9 mouse cellular contexts compared by ENCODE assay signal in genomic region chr1:39194959-39195358, GRCm38 (mm10). TPM values are rescaled to one million over a fixed set of nuclear protein-coding genes. Genes with fewer than 3 reads are reported as not detected.
DNase-seq lines count a peak whose midpoint lies in the region; ATAC-seq and TF ChIP-seq lines count a peak whose summit lies in the region.
"Had no signal": no experiment of that assay in that cellular context is flagged by ENCODE, and none has a peak within 500 bp of the region (broad histone marks: within the 10 kb centered on the region; RNA-seq: fewer than 3 reads in every experiment).

No protein-coding gene starts in this region.

- peak overlapping the region; percentile 92 for H3K27ac ChIP-seq in layer of hippocampus, adult 2 months
- no peak overlapping the region for H3K27ac ChIP-seq in heart, embryonic 15.5 days
- H3K27ac ChIP-seq in midbrain, postnatal 0 days (ENCODE audit: low read depth, low read length): no peak overlapping the region

- no peaks in the 10 kb centered on the region for H3K36me3 ChIP-seq in heart, embryonic 15.5 days
- H3K36me3 ChIP-seq in midbrain, postnatal 0 days (ENCODE audit: insufficient read depth, low read length): no peaks in the 10 kb centered on the region

- H3K9ac ChIP-seq in heart, embryonic 15.5 days: peak overlapping the region; percentile 80; the same call in 1 of the 2 replicates
- H3K9ac ChIP-seq in midbrain, postnatal 0 days (replicated peaks; ENCODE audit: low read length, poor library complexity, severe bottlenecking): no peak overlapping the region

- H3K4me1 ChIP-seq in heart, embryonic 15.5 days (replicated peaks): peaks cover 31% of the 10 kb centered on the region
- H3K4me1 ChIP-seq in midbrain, postnatal 0 days (ENCODE audit: insufficient read depth, low read length): 0 out of 2 replicates have a peak, but pooled peaks cover 2% of the 10 kb centered on the region

- peak overlapping the region; percentile 99 for H3K4me2 ChIP-seq in heart, embryonic 15.5 days
- peak overlapping the region; percentile 100 for H3K4me2 ChIP-seq in midbrain, postnatal 0 days (ENCODE audit: low read depth, low read length, poor library complexity, severe bottlenecking)

- no peak for ATAC-seq in heart, embryonic 15.5 days (replicated peaks; ENCODE audit: insufficient number of reproducible peaks, insufficient read depth, low FRiP score, low read depth)
- ATAC-seq in midbrain, postnatal 0 days (ENCODE audit: low FRiP score): no peak

- H3K27me3 ChIP-seq in heart, embryonic 15.5 days: peaks cover 27% of the 10 kb centered on the region
- peaks cover 9% of the 10 kb centered on the region for H3K27me3 ChIP-seq in midbrain, postnatal 0 days (ENCODE audit: insufficient read depth, low read length)

- peak overlapping the region; percentile 81 for H3K4me3 ChIP-seq in layer of hippocampus, adult 2 months
- peak overlapping the region; percentile 81 for H3K4me3 ChIP-seq in heart, embryonic 15.5 days
- peak overlapping the region; percentile 84; the same call in 1 of the 2 replicates for H3K4me3 ChIP-seq in midbrain, postnatal 0 days (ENCODE audit: low read depth, low read length)

- DNase-seq in embryo, embryonic 10.5 days (ENCODE audit: low spot score): peak; percentile 17
- no peak for DNase-seq in embryo, embryonic 11 days
- no peak for DNase-seq in layer of hippocampus, adult 2 months (ENCODE audit: low spot score in 2 of 2)
- DNase-seq in layer of hippocampus, adult 18-20 months (ENCODE audit: low spot score in 2 of 2): no peak
- DNase-seq in midbrain, postnatal 0 days (ENCODE audit: low spot score): no peak
- no peak for DNase-seq in urinary bladder, postnatal 36 days (ENCODE audit: low spot score in 2 of 2)
- no peak for DNase-seq in layer of hippocampus, adult 9-10 months (ENCODE audit: low spot score)

- H3K9me3 ChIP-seq in heart, embryonic 15.5 days (replicated peaks): no peaks in the 10 kb centered on the region
- H3K9me3 ChIP-seq in midbrain, postnatal 0 days (ENCODE audit: low read length): no peaks in the 10 kb centered on the region

- WGBS in heart, embryonic 15.5 days: 5% methylated on average over 11 of the region's 11 CpGs
- 5% methylated on average over 11 of the region's 11 CpGs for WGBS in midbrain, postnatal 0 days

- no peak for TF ChIP-seq CTCF in layer of hippocampus, adult 2 months (conservative IDR thresholded peaks at IDR 0.05)
- no peak for TF ChIP-seq CTCF in midbrain, postnatal 0 days (IDR thresholded peaks at IDR 0.05)

RNA-seq across cellular contexts. Expression of gene Npas2, which starts 1.4 kb away (rescaled TPM):
- 10 to 100 TPM; 35.7 to 36.3 TPM for total RNA-seq in layer of hippocampus, adult 2 months (2021)
- total RNA-seq in layer of hippocampus, adult 18-20 months (2021): 10 to 100 TPM; 37.2 to 44.9 TPM
- 2.4 and 2.5 TPM in 2 replicates for polyA plus RNA-seq in heart, embryonic 15.5 days (2015; fragmentation: Nextera tagmentation; extraction: Ambion mirVana)
- total RNA-seq in midbrain, postnatal 0 days (2014; rRNA removed): 1.5 TPM in 2 replicates
- 1.1 and 1.2 TPM in 2 replicates for polyA plus RNA-seq in midbrain, postnatal 0 days (2015; fragmentation: Nextera tagmentation; extraction: Ambion mirVana)
- total RNA-seq: monocyte, adult 5-6 weeks had no signal

Comparison
In these comparisons a context has a peak if more than half of its experiments do, and no peak if none do; other contexts are left out.
1. RNA of gene Npas2, which starts 1.4 kb away (total RNA-seq): 37.2 to 44.9 TPM in layer of hippocampus, adult 18-20 months and 35.7 to 36.3 TPM in layer of hippocampus, adult 2 months; 1.5 TPM in midbrain, postnatal 0 days; every median in the first group is over 10 times any median in the second.
2. Peak in every context shown above with its lines, with median percentiles within 50 percentile points of each other: H3K4me3 ChIP-seq.